Mouse (Mus musculus) spleen, postnatal 14 days (tissue): ENCODE measurements around the gene Glyat.
"Not testable (repeated sequence)": the region's sequence is repeated elsewhere in the genome, so short reads cannot be mapped to it uniquely, and the experiment has no call there.

ENCODE experiments used
- DNase-seq, 2 experiments: peaks; one replicate each; pipeline ENCODE4 v3.0.0; 2021 to 2022; ENCODE audit warnings: low spot score in 2 of 2

Glyat gene

DNA sequence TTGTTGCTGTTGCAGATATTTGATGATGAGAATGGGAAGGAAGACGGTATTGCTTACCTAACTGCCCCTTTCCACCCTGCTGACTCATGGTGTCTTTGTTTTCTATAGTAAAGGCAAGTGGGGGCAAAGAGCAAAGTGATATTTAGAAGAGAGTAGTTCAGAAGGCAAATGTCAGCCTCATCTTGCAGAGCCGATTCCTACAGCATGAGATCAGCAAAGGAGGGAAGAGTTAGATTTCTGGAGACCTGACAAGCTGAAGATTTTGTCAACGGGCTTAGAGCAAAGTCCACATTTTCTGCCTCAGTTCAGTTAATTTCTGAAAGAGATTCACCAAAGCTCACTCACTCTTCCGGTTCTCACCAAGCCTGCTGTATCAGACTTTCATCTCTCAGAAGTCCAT lies at the start of gene Glyat:
Gene Glyat (plus strand): TSS at position 133 of the 400 bp plus-strand sequence.
- DNase-seq, result no peak

DNA sequence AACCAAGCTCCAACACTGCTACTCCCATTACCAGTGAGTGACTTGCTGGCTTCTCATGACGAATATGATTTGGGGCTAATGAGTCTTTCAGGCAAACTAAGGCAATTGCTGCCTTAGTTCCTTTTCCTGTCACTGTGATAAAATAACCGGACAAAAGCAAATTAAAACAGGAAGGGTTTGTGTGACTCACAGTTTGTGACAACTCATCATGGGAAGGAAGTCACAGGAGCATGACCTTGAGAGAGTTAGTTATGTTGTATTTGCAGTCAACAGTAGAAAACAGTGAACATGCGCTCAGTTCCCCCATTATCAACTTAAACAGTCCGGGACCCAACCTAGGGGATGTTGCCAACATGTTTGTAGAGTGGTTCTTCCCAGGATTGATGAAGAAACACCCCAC lies 47.8 kb upstream of the Glyat start:
- DNase-seq, result no peak

DNA sequence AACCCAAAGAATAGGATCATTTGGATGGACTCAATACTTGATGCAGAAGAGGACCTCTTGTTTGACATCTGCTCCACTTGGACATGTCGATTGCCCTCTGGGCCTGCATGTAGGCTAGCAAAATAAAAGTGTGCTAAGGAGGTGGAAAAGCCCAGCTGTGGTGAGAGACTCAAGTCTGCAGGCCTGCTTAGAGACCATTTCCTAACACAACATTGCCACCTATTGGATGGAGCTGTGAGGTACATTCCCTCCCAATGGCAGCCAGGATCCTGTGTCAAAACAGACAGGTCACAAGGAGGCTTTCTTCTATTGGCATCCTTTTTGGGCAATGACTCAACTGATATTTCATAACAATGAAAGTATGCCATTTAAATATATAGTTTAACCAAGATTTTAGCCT lies 41.2 kb upstream of the Glyat start:
- DNase-seq, result peak; percentile 27 to 55

DNA sequence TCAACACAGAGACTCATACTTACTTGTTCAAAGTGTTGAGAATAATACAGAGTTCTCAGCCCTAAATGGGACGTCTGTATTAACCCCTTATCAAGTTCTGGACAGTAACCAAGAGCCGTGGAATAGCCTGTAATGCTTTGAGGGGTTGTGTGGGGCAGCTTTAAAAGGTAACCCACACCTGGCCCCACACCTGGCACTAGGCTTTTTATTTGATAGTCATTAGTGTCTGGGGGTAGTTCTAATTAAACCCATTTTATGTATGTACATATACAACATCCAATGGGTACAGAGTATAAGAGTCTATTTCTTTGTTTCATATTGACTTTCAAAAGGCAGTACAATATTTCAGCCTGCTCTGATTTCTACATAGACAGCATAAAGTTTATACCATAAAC lies 38.0 kb upstream of the Glyat start:
- DNase-seq, result no peak

DNA sequence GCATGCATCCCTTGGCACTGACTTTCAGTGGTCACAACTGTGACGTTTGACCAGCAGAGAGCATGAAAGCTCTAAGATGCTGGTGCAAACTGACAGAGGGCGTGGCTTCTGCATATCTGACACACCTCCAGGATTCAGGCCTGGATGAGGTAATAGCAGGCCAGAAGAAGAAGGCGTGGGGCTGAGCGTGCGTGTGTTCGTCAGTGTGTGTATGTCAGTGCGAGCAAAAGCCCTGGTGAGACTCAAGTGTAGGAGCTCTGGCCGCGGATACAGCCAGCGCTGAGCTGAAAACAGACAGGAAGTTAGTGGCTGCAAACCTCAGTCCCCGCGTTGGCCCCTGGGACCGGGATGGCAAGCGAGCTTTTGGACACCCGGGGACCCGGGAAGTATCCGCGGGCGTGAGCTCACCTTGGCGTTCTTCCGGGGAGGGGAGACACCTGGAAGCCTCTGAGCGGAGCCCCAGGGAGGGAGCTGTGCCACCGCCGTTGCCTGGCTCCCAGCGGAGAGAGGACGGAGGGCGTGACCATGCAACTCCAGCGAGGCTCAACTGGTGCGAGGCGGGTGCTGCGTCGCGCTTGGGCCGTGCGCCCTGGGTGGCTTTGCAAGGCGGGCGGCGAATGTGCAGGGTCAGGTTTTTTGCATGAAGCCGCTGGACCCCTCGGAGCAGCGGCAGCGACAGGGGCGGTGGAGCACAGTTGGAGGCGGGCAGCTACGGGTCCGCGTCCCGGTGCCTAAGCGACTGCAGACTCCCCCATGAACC lies 37.4 kb upstream of the Glyat start:
- DNase-seq, result peak in 1 of 2 experiments; percentile 18

DNA sequence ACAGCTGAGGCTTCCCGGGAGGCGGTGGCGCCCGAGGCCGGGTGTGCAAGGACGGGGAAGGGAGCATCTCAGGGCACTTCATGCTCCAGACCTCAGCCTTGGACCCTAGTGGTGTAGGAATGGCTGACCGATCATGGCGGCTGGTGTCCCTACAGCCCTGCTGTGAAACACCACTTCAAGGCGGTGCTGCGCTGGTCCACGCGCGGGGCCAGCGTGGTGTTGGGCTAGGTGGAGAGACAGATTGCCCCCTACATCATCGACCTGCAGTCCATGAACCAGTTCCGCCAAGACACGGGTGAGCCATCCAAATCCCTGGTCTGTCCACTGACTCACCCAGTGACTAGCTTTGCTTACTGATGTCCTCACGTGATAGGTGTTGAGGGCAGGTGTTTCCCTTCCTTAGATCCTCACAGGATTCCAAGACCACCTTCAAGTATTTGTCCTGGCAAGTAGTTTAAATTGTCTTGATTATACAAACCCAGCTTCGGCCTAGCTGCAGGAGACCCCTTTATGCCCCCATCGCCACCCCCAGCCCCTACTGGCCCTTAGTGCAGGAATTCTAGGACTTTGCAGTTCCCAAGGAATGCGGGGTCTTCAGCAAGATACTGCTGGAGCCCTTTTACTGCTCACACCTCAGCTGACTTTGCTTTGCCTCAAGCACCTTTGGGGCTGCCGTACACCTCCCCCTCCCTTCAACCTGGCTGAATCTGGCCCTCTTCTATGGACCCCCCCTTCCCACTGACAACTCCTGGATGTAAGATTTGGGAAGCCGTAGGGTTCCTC lies 36.6 kb upstream of the Glyat start:
- DNase-seq, result no peak

DNA sequence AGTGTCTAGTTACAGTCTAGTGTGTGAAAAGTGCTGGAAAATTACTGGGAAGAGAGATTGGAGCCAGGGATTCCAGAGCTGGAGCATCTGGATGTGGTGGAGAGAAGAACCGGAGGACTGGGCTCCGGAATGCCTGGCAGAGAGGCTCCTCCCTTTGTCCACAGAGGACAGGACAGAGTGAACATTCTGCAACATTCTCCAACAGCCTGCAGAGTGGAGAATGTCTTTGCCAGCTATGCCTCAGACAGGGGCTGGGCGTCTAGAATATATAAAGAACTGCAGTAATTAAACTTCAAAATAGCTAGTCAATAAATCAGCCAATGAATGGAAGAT lies 36.1 kb upstream of the Glyat start:
- no peak for DNase-seq

DNA sequence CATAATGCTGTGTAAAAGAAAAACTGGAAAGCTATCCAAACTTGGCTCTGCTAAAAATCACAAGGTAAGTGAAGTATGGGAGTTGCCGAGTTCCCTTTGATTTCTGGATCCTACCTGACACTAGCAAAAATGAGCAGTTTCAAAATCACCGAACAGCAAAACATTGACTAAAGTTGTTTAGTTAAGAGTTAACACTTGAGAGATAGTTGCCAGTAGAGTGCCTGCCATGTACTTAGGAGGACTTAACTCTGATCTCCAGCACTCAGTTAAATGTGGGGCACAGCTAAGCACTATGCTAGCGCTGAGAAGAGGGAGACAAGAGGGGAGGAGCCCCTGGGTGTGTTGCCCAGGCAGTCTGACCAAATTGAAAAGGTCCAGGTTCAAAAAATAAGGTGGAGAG lies 34.4 kb upstream of the Glyat start:
- no peak for DNase-seq

DNA sequence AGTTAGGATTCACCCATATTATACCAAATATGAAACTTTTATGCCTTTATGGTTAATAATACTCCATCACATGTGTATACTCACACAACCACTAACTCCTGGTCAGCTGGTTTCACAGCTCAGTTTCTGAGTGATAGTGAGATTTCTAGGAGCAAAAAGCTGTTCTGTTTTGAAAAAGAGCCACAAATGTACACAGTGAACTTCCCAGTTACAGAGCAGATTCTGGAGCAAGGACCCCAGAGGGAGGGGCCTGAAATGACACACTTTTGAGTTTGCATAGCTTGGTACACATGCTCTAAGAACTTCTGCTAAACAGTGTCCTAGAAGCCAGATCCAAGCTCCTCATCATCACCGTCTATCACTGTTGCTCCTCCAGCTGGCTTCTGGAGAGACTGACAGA lies 33.4 kb upstream of the Glyat start, which contains the start of gene Gm4952:
Gene Gm4952 (plus strand): TSS at position 301 of the 400 bp plus-strand sequence.
- DNase-seq, result no peak

DNA sequence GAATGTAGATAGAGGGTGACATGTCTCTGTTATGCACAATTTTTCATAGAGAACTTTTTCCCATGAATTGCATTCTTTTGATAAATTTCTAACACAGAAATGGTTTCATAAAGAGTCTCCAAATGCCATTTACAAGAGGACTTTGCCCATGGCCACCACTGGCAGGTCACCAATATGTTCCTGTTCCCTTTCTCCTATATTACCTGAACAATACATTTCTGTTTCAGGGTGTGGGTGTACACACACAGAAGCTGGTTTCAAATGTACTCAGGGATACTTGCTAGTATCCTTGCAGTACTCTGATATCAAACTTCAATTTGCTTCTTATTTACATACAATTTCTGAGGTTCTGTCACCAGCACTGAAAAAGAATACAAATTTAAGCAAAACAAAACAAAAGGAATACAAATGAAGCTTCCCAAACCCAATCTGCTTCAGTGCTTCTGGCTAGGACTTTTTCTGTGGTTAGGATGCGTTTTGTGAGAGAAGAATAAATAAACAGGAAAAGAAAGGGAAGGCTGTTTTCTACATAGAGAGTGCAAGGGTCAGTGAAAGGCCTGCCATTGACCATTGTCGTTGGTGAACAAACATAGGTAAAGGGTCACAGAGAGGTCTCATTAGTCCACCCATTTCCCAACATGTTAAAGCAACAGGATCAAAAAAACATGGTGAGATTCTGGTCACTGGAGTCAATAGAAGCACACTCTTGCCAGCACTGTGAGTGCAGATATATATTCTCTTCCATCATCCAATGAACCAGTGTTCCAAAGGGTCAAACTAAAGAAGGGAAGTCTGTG lies 32.2 kb upstream of the Glyat start:
- DNase-seq, result no peak

DNA sequence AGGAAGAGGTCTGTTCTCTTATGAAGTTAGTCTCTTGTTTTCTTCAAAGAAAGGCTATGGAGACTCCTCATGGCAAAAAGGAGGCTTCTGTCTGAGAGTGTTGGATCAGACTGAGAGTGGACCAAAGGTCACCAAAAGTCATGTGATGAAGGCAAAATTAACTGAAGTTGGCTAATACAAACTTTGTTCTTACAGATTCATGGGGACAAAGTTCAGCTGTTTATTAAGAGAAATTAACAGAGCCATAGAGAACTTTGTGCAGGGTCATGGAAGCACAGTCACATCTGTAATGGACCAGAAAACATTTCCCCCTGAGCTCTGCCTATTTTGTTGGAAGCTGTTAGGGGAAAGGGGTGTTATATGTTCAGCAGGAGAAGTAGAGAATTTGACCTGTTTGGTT lies 24.8 kb upstream of the Glyat start:
- no peak for DNase-seq

DNA sequence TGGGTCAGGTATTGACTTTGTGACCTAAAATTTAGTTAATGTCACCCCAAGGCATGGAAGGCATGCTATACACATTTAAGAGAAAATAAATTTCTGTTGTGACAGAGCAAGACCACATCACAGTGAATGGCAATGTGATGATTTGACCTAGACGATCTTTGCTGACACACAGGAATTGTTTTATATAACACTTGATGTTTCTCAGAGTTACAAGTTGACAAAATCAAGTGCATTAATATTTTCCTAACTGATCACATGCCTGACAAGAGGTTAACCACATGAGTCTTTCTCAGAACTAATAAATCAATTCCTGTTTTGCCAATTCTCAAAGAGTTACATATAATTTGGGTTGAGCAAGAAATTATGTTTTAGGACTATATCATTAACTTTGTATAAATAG lies 19.5 kb upstream of the Glyat start:
- no peak for DNase-seq

DNA sequence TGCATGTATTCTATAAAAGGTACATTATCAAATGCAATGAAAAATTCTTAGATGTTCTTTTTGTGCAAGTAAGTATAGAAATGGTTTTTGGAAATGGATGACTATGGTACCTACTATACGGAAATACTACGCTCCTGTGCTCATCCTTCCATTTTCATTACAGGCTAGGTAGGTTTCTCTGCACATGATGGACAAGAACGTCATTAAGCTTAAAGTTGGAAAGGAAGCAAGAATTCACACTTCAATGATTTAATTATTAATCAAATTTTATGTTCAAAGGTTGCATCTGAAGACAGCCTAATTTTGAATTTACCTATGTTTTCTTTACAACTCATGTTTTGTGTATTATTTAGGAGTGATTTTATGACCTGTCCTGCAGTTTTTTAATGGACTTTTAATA lies 1.2 kb downstream of the Glyat start:
- DNase-seq, result no peak

DNA sequence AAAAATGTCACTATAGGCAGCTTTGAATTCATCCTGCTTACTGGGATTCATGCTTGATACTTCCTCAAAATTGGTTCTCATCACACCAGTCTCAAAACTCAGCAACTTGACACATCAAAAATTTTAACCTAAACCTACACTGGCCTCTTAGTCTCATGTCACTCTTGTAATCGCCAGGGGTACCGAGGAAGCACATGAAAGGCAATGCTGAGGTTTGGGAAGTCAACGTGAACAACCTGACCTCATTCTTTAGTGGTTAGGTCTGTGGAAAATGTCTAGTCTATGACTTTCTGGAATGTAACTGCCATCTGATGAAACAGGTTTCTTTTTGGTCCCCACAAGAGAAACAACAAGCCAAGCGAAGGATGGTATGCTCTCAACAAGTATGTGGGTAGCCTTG lies 1.9 kb downstream of the Glyat start:
- DNase-seq, result no peak

DNA sequence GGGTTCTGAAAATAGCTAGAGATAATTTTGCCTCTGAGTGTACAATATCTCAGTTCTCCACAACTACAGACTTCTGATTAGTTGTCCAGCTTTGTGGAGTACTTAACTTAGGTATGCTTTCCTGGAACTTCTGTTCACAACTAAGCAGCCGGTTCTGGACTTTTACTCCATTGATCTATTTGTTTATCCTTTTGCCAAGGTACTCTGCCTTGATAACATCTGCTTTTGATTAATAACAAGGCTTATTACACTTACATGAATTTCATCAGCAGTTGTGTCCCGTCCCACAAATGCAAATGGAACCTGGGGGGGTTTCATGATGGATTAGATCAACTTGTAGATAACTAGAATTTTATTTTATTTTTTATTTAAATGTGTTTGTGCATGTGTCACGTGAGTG lies 3.8 kb downstream of the Glyat start:
- DNase-seq, result no peak

DNA sequence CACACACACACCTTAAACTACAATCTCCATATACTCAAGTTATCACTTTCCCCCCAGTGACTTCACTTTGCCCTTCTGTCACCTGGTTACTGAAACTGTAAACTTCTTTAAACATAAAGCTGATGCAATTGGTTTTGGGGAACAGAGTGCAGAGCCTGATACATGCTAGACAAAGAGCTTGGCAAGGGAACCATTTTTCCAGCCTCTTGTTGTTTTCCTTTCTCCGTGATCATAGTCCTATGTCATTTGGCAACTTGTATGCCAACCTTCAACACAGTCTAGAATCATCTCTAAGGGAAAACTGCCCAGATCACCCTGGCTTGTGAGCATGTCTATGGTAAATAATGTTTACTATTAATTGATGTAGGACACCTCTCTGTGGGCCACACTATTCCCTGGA lies 4.9 kb downstream of the Glyat start:
- DNase-seq, result no peak

DNA sequence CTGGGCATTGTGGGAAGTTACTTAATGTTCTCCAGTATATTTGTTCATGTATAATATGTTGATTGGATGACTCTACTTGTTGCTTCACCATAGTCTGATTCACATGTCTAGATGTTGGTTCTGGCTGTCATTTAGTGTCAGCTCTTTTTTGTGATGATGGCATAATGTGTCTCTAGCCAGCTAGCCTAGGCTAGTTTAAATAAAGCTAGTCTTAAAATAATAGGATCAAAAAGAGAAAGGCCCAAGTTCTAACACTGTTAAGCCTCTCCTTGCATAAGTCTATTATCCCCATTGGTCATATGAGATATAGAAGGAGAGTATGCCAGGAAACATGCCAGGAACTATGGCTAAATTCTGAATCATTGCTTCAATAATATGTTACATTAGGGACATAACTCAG lies 16.4 kb downstream of the Glyat start:
- no peak for DNase-seq

DNA sequence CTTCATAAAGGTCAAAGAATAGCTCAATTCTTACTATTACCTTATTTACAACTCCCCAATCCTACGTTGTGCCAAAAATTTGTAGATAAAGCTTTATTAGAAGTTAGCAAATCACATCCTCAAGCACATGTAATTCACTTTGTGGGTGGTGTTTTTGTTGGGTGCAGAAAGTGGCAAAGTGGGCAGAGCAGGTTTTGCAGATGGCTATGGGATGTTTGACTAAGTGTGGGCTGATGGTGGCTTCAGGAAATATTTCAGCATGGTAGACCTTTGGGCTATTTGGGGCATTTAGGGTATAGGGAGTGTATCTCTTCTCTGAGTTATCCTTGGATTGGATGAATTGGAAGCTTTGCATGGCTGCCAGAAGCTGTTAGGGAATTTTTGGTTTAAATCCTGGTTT lies 33.0 kb downstream of the Glyat start:
- DNase-seq, result no peak

DNA sequence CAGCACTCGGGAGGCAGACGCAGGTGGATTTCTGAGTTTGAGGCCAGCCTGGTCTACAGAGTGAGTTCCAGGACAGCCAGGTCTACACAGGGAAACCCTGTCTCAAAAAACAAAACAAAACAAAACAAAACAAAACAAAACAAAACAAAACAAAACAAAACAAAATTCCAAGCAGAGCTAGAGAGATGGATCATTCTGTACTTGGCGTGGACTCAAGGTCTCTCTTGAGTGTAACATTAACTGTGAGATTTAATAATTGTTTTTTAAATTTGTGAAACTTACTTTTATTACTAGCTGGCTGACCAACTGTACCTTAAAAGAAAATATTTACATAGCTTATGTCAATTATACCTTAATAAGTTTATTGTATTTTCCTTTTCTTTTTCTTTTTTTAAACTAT lies 35.5 kb downstream of the Glyat start:
- not testable (repeated sequence) for DNase-seq

DNA sequence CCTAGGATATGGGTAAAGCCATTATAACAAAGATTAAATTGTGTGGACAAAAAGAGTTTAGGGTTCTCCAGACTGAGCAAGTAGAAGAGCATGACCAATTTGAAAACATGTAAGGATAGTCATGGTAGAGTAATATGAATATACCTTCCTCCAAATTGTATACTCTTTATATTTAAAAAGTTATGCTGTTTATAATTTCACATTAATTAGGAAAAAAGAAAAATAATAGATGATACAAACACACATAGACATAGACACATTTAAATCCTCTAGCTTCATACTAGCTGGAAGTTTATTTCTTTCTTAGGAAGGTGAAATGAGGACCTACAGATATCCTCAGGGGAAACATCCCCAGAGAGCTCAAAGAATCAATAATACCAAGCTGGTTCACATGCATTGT lies 37.0 kb downstream of the Glyat start, which contains the start of gene Olfr1442:
Gene Olfr1442 (plus strand): TSS at position 301 of the 400 bp plus-strand sequence.
- no peak for DNase-seq

DNA sequence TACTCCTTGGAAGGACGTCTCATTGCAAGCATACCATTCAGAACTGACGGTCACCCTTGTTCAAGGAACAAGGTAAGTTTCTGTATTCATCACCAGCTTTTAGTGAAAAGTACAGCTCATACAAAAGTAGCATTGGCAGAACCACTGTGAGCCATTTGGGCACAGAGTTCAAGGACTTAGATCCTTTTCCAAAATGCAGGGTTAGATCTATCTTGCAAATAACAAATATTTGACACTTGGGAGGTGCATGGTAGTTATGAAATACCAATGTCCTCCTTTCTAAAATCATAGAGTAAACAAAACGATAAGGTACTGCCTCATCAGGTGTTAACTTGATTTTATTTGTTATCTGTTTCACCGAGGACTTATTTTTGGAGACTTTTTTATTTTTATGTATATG lies 37.9 kb downstream of the Glyat start:
- DNase-seq, result no peak

DNA sequence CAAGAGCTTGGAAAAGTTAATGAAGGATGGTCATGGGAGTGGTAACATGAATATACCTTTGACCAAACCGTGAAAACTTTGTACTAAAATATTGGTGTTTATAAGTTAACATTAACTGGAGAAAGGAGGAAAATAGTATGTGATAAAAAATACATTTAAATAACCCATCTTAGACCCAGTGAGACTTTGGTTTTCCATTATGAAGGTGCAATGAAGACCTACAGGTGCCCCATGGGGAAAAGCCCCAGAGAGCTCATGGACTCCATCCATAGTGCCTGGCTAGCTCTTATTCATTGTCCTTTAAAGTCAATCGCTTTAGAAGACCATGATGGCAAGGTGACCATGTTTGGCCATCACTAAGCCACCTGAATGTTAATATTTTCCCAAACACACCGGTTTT lies 44.7 kb downstream of the Glyat start, which contains the start of gene Olfr1443:
Gene Olfr1443 (plus strand): TSS at position 301 of the 400 bp plus-strand sequence.
- DNase-seq, result no peak
